Mouse (Mus musculus) stomach, postnatal 0 days (tissue): ENCODE data around the gene Pdap1.

Source experiments
- CTCF ChIP-seq: IDR thresholded peaks from 2 replicates; pipeline ENCODE4 v1.5.1; 2016; ENCODE audit warnings: antibody characterized with exemption, low read depth, mild to moderate bottlenecking, moderate library complexity
- EP300 ChIP-seq: optimal IDR thresholded peaks from 2 replicates; pipeline ENCODE3; 2016; ENCODE audit warnings: antibody characterized with exemption

GRCm38 (mm10) chr5:145100960-145101359 lies 39.1 kb downstream of the Pdap1 start:
- no peak for TF ChIP-seq EP300
- TF ChIP-seq CTCF: no peak
